Mouse (Mus musculus): Measurements from ENCODE around the gene Esrrg. TPM values are rescaled to one million over a fixed set of nuclear protein-coding genes. Genes with fewer than 3 reads are reported as not detected.

The Esrrg gene
- total and polyA plus RNA-seq, 2 experiments from 2014 or later, result 28.0 to 41.6 TPM

DNA sequence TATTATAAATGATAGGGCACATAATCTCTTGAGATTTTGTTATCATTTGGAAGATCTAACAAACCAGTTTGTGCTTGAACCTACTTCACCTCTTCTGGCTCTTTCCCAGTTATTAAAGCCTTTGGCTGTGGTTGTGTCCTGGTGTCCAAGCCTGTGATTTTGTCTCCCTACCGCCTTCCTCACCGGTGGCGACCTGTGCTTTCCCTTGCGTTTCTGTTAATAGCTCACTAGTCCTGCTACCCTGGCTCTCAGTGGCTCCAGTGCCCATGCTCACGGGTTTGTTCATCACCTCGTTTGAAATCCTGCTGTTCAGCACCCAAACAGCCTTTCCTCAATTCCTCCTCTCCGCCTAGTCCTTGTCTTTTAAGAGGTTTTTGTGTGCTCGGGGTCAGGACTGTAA is 511.2 kb downstream of the Esrrg start:
- H3K36me3 ChIP-seq (ENCODE audit: insufficient read depth, low read length), result no peaks in the 10 kb centered on the region
- 92% methylated on average over 8 of the region's 8 CpGs for WGBS
- ATAC-seq (no peak), DNase-seq (ENCODE audit: low spot score) (no peak)
- no peak overlapping the region for H3K9ac ChIP-seq (replicated peaks; ENCODE audit: low read length)
- no peak overlapping the region for H3K27ac ChIP-seq
- TF ChIP-seq CTCF (IDR thresholded peaks at IDR 0.05; ENCODE audit: low read depth), result no peak
- H3K9me3 ChIP-seq (ENCODE audit: low read length), result no peaks in the 10 kb centered on the region
- H3K4me2 ChIP-seq (ENCODE audit: low read depth, low read length), result no peak overlapping the region
- H3K4me1 ChIP-seq (ENCODE audit: insufficient read depth, low read length), result no peaks in the 10 kb centered on the region
- H3K27me3 ChIP-seq (ENCODE audit: insufficient read depth, low read length), result no peaks in the 10 kb centered on the region
- H3K4me3 ChIP-seq (ENCODE audit: low read length), result no peak overlapping the region

DNA sequence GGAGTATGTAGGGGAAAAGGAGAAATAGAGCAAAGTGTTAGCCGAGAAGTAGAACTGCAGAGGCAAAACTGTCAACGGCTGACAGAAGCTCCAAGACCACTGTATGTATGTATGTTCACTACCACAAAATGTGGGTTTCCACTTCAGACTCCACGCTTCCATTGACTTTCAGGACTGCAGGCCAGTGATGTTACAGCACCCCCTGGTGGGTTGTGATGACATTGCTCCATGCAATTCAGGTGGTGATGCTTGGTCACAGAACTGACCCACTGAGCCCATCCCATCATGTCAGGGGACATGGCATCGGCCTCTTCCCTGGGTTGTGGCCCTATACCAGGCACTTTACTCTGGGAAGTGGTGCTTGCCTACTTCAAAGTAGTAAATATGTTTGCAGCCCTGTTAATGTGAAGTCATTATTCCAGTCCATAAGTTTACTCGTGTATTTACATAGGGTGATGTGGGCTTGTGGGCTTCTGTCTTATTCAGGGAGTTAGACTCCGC is 517.0 kb downstream of the Esrrg start:
- no peak for ATAC-seq
- Histone ChIP-seq H3K4me1 (ENCODE audit: insufficient read depth, low read length) (no peaks in the 10 kb centered on the region), H3K4me2 (ENCODE audit: low read depth, low read length) (no peak overlapping the region), H3K9me3 (ENCODE audit: low read length) (no peaks in the 10 kb centered on the region), H3K4me3 (ENCODE audit: low read length) (no peak overlapping the region), H3K9ac (replicated peaks; ENCODE audit: low read length) (no peak overlapping the region), H3K27me3 (ENCODE audit: insufficient read depth, low read length) (no peaks in the 10 kb centered on the region), H3K27ac (no peak overlapping the region), H3K36me3 (ENCODE audit: insufficient read depth, low read length) (no peaks in the 10 kb centered on the region)
- peak; percentile 54 for TF ChIP-seq CTCF (IDR thresholded peaks at IDR 0.05; ENCODE audit: low read depth)
- 93% methylated on average over 6 of the region's 6 CpGs for WGBS
- no peak for DNase-seq (ENCODE audit: low spot score)

DNA sequence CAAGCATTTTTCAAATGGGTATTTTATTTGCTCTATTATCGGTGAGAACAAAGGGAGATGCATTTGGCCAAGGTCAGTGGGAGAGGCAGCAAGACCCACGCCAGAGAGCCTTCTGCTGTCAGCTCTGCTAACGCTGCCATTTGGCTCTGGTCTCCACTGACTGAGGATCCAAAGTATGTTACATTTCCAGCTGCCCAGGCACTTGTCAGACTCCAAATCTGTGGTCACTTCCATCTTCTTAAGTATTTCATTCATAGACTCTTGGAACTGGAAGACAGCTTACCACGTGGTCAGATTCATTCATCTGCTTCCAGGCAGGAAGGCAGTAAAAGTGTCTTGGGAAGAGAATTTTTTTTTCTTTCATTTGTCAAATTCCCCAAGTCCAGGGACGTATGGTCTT is 527.5 kb downstream of the Esrrg start:
- H3K27ac ChIP-seq, result no peak overlapping the region
- ATAC-seq, result no peak
- H3K9me3 ChIP-seq (ENCODE audit: low read length), result no peaks in the 10 kb centered on the region
- 29% methylated on average over 5 of the region's 5 CpGs for WGBS
- H3K4me1 ChIP-seq (ENCODE audit: insufficient read depth, low read length), result no peaks in the 10 kb centered on the region
- H3K27me3 ChIP-seq (ENCODE audit: insufficient read depth, low read length), result no peaks in the 10 kb centered on the region
- H3K4me2 ChIP-seq (ENCODE audit: low read depth, low read length), result no peak overlapping the region
- TF ChIP-seq CTCF (IDR thresholded peaks at IDR 0.05; ENCODE audit: low read depth), result no peak
- no peak overlapping the region for H3K9ac ChIP-seq (replicated peaks; ENCODE audit: low read length)
- no peak overlapping the region for H3K4me3 ChIP-seq (ENCODE audit: low read length)
- no peaks in the 10 kb centered on the region for H3K36me3 ChIP-seq (ENCODE audit: insufficient read depth, low read length)
- DNase-seq (ENCODE audit: low spot score), result peak; percentile 38

DNA sequence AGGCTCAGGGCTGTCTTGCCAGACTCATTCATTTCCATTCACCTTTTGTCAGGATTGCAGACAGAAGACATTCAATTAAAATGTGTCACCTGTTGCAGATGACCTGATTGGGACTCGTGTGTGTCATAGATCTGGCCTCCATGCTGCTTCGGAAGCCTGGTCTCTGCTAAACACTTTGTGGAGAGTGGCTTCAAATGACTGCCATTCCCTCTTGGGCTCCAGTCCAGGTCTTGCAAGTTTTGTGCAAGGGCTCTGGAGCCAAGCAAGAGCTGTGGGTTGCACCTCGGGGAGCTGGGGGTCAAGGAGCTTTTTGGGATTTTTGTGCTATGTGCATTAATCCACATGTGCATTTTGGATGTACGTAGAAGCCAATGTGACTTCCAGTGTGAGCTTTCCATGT is 530.9 kb downstream of the Esrrg start:
- H3K4me2 ChIP-seq (ENCODE audit: low read depth, low read length), result no peak overlapping the region
- no peak overlapping the region for H3K27ac ChIP-seq
- ATAC-seq (no peak), DNase-seq (ENCODE audit: low spot score) (no peak)
- H3K4me3 ChIP-seq (ENCODE audit: low read length), result no peak overlapping the region
- no peaks in the 10 kb centered on the region for H3K27me3 ChIP-seq (ENCODE audit: insufficient read depth, low read length)
- WGBS, result 39% methylated on average over 4 of the region's 4 CpGs
- no peak overlapping the region for H3K9ac ChIP-seq (replicated peaks; ENCODE audit: low read length)
- no peaks in the 10 kb centered on the region for H3K9me3 ChIP-seq (ENCODE audit: low read length)
- no peak for TF ChIP-seq CTCF (IDR thresholded peaks at IDR 0.05; ENCODE audit: low read depth)
- no peaks in the 10 kb centered on the region for H3K36me3 ChIP-seq (ENCODE audit: insufficient read depth, low read length)
- no peaks in the 10 kb centered on the region for H3K4me1 ChIP-seq (ENCODE audit: insufficient read depth, low read length)

DNA sequence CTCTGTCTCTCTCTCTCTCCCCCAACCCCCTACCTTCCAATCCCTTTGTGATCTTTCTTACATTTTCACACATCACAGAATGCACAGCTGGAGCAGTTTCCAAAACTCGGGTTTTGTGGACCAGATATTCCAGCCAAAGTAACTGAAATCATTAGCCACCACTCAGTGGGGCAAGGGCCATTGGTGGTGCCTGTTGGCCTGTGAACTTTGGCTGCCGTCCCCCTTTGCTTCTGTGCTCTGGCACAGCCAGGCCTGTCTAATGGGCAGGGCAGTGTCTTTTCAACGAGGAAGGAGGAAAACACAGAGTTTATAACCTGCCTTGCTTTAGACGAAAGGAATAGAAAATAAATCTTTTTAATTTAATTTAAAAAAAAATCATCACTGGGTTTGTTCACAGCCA is 531.6 kb downstream of the Esrrg start:
- Histone ChIP-seq H3K4me2 (ENCODE audit: low read depth, low read length) (no peak overlapping the region), H3K9me3 (ENCODE audit: low read length) (no peaks in the 10 kb centered on the region), H3K27ac (no peak overlapping the region), H3K9ac (replicated peaks; ENCODE audit: low read length) (no peak overlapping the region), H3K27me3 (ENCODE audit: insufficient read depth, low read length) (no peaks in the 10 kb centered on the region), H3K36me3 (ENCODE audit: insufficient read depth, low read length) (no peaks in the 10 kb centered on the region), H3K4me1 (ENCODE audit: insufficient read depth, low read length) (no peaks in the 10 kb centered on the region), H3K4me3 (ENCODE audit: low read length) (no peak overlapping the region)
- no peak for ATAC-seq
- 59% methylated on average over 4 of the region's 4 CpGs for WGBS
- no peak for TF ChIP-seq CTCF (IDR thresholded peaks at IDR 0.05; ENCODE audit: low read depth)
- no peak for DNase-seq (ENCODE audit: low spot score)

DNA sequence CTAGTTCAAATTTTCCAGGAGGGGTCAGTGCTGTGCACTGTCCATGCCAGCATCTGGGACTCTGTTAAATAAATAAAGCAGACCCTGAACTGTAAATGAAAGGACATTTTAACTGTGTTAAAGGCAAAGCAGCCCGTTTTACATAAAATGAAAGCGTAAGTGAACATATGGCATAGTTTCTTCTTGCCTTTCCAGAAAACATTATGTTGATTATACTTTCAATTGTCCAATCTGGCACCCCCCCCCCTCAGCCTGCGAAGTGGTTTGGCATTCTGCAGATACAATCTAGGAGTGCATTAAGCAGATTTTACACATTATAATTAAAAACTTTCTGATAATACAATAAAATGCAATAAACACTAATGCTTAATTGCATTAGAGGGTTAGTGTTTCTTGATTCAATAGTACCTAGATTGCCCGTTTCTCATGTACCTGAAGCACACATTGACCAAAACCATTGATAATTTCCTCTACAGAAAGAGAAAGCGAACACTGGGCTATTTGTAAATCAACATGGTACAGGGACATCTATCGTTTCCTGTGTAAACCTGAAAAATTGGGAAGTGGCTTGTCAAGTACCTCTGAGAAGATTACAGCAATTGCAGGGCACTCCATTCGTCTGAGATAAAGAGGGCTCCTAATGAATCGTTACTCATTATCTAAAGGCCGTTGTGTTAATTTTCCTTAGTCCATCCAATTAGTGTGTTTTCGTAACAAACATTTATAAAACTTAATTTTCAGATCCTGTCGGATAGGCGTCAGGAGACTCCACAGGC is 539.0 kb downstream of the Esrrg start:
- WGBS, result 75% methylated on average over 12 of the region's 12 CpGs
- H3K9me3 ChIP-seq (ENCODE audit: low read length), result no peaks in the 10 kb centered on the region
- no peak overlapping the region for H3K27ac ChIP-seq
- TF ChIP-seq CTCF (IDR thresholded peaks at IDR 0.05; ENCODE audit: low read depth), result no peak
- no peaks in the 10 kb centered on the region for H3K27me3 ChIP-seq (ENCODE audit: insufficient read depth, low read length)
- H3K9ac ChIP-seq (replicated peaks; ENCODE audit: low read length), result no peak overlapping the region
- no peak overlapping the region for H3K4me2 ChIP-seq (ENCODE audit: low read depth, low read length)
- no peaks in the 10 kb centered on the region for H3K4me1 ChIP-seq (ENCODE audit: insufficient read depth, low read length)
- ATAC-seq (no peak), DNase-seq (ENCODE audit: low spot score) (no peak)
- H3K4me3 ChIP-seq (ENCODE audit: low read length), result no peak overlapping the region
- no peaks in the 10 kb centered on the region for H3K36me3 ChIP-seq (ENCODE audit: insufficient read depth, low read length)

DNA sequence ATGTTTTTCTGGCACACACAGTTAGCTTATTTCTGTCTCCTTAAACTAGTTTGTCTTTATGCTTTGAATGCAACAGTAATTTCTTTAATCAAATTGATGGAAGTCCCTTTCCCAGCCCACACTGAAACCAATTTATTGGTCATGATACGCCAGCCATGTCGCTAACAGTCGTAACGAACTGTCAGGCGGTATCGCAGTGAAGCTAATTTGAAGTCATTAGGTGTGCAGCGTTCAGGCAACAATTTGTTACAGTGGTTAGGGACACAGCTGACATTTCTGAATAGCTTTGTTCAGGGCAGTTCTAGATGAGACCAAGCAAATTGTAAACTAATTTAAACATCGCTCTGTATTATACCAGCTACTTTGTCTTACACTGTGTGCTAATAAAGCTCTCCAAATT is 542.5 kb downstream of the Esrrg start:
- no peak overlapping the region for H3K4me3 ChIP-seq (ENCODE audit: low read length)
- no peaks in the 10 kb centered on the region for H3K9me3 ChIP-seq (ENCODE audit: low read length)
- TF ChIP-seq CTCF (IDR thresholded peaks at IDR 0.05; ENCODE audit: low read depth), result no peak
- WGBS, result 68% methylated on average over 8 of the region's 8 CpGs
- no peak overlapping the region for H3K4me2 ChIP-seq (ENCODE audit: low read depth, low read length)
- H3K27ac ChIP-seq, result no peak overlapping the region
- peaks cover 4% of the 10 kb centered on the region; the same call in 1 of the 2 replicates for H3K4me1 ChIP-seq (ENCODE audit: insufficient read depth, low read length)
- no peak overlapping the region for H3K9ac ChIP-seq (replicated peaks; ENCODE audit: low read length)
- ATAC-seq (no peak), DNase-seq (ENCODE audit: low spot score) (no peak)
- H3K27me3 ChIP-seq (ENCODE audit: insufficient read depth, low read length), result no peaks in the 10 kb centered on the region
- no peaks in the 10 kb centered on the region for H3K36me3 ChIP-seq (ENCODE audit: insufficient read depth, low read length)
